Mouse (Mus musculus): ENCODE measurements around the gene Nucks1.

Nucks1 gene

GRCm38 (mm10) chr1:131919052-131919451, 8.7 kb downstream of the Nucks1 start:
- no peak for DNase-seq (ENCODE audit: low read depth, low spot score)

- DNase-seq (ENCODE audit: low read depth, low spot score) = no peak
These were observed 11.8 kb downstream of the Nucks1 start for GRCm38 (mm10) chr1:131922100-131922499.

- peak; percentile 69 for DNase-seq (ENCODE audit: low read depth, low spot score)
These were observed 23.1 kb downstream of the Nucks1 start for GRCm38 (mm10) chr1:131933471-131933870.

- DNase-seq (ENCODE audit: low read depth, low spot score) = peak; percentile 53
These were observed 27.4 kb downstream of the Nucks1 start for GRCm38 (mm10) chr1:131937659-131938305.

GRCm38 (mm10) chr1:131938811-131939210, 28.5 kb downstream of the Nucks1 start:
- no peak for DNase-seq (ENCODE audit: low read depth, low spot score)

GRCm38 (mm10) chr1:131940711-131941244, 30.4 kb downstream of the Nucks1 start:
- DNase-seq (ENCODE audit: low read depth, low spot score) = no peak

- no peak for DNase-seq (ENCODE audit: low read depth, low spot score)
These were observed 31.2 kb downstream of the Nucks1 start for GRCm38 (mm10) chr1:131941501-131941900.

GRCm38 (mm10) chr1:131942621-131943590, 32.6 kb downstream of the Nucks1 start:
- DNase-seq (ENCODE audit: low read depth, low spot score) = no peak

GRCm38 (mm10) chr1:131945674-131946440, 35.5 kb downstream of the Nucks1 start:
- DNase-seq (ENCODE audit: low read depth, low spot score) = no peak

GRCm38 (mm10) chr1:131946462-131947215, 36.3 kb downstream of the Nucks1 start:
- no peak for DNase-seq (ENCODE audit: low read depth, low spot score)

- no peak for DNase-seq (ENCODE audit: low read depth, low spot score)
These were observed 37.7 kb downstream of the Nucks1 start for GRCm38 (mm10) chr1:131947997-131948525.

GRCm38 (mm10) chr1:131954242-131954865, 44.0 kb downstream of the Nucks1 start:
- DNase-seq (ENCODE audit: low read depth, low spot score) = no peak

GRCm38 (mm10) chr1:131955131-131955757, 44.9 kb downstream of the Nucks1 start:
- no peak for DNase-seq (ENCODE audit: low read depth, low spot score)

- DNase-seq (ENCODE audit: low read depth, low spot score) = no peak
These were observed 47.1 kb downstream of the Nucks1 start for GRCm38 (mm10) chr1:131957416-131957815.

- no peak for DNase-seq (ENCODE audit: low read depth, low spot score)
These were observed 50.7 kb downstream of the Nucks1 start for GRCm38 (mm10) chr1:131961004-131961403.

- no peak for DNase-seq (ENCODE audit: low read depth, low spot score)
These were observed 52.3 kb downstream of the Nucks1 start, which contains the start of gene Slc45a3 for GRCm38 (mm10) chr1:131962606-131963084. Gene Slc45a3 (plus strand): TSS chr1:131962967.

GRCm38 (mm10) chr1:131963085-131963951, 53.0 kb downstream of the Nucks1 start:
- DNase-seq (ENCODE audit: low read depth, low spot score) = no peak

GRCm38 (mm10) chr1:131964100-131964499, 53.8 kb downstream of the Nucks1 start:
- DNase-seq (ENCODE audit: low read depth, low spot score) = no peak
